Mouse (Mus musculus) cerebellum, adult 11-12 months (tissue): ENCODE measurements around the gene Slc25a24.

Experiments
- DNase-seq: peaks from one replicate; pipeline ENCODE4 v3.0.0; 2022

Gene Slc25a24

DNA sequence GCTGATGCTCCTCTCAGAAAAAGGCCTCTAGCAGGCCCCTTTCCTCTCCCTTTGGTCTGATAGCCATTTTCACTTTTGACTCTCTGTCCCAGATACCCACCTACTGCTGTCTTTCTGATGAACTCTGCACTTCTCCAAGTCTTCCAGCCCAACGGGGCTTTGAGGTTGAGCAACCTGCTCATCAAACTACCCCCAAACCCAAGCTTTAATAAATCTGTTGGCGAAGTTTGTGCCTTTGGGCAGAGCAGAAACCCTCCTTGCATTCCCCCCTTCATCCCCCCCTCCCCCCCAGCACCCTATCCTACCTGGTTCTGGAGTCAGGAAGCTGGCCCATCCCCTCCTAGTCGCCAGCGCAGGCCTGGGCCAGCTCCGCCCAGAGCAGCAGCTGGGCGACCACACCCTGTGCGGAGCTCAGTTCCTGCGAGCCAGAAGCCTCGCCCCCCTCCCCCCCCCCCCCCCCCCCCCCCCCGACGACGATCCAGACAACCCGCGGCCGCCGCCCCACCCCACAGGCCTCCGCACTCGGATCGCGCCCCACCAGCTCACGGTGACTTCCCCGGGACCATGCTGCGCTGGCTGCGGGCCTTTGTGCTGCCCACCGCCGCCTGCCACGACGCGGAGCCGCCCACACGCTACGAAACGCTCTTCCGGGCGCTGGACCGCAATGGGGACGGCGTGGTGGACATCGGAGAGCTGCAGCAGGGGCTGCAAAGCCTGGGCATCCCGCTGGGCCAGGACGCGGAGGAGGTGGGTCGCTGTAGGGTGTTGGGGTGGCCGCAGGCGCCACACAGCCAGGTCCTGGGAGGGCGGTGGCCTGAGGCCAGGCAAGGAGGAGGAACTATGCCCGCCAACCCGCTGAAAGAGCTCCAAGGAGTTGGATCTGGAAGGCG is at the start of gene Slc25a24:
Gene Slc25a24, plus strand, starts transcription at position 509 of the 890 bp plus-strand sequence.
- no peak for DNase-seq

DNA sequence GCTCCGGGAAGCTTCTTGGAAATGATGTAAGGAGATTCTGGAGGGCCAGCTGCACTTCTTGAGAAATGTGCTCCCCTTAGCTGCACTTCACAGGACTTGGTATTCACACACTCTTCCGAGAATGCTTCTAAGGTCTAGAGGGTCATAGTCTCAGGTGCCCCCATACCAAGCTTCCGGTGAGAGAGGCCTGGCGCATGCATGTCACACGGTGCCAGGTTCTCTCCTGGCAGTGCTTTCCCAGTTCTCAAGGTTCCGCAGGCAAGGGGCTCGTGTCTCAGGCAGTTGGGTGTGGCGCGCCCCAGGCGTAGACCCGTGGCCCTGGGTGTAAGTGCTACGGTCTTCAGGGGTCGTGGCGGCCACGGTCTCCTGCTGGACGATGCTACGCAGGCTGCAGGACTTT is 42.8 kb upstream of the Slc25a24 start, which contains the start of gene Slc25a54:
Gene Slc25a54, plus strand, starts transcription at position 301 of the 400 bp plus-strand sequence.
- DNase-seq: no peak

DNA sequence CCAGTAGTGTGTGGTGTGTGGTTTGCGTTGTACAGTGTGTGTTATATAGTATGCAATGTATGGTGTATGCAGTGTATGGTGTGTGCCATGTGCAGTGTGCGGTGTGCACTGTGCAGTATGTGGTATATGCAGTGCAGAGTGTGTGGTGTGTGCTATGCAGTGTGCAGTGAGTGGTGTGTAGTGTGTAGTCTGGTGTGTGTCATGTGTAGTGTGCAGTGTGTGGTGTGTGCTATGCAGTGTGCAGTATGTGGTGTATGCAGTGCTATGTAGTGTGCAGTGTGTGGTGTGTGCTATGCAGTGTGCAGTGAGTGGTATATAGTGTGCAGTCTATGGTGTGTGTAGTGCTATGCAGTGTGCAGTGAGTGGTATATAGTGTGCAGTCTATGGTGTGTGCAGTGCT is 38.5 kb upstream of the Slc25a24 start:
- DNase-seq: no peak

DNA sequence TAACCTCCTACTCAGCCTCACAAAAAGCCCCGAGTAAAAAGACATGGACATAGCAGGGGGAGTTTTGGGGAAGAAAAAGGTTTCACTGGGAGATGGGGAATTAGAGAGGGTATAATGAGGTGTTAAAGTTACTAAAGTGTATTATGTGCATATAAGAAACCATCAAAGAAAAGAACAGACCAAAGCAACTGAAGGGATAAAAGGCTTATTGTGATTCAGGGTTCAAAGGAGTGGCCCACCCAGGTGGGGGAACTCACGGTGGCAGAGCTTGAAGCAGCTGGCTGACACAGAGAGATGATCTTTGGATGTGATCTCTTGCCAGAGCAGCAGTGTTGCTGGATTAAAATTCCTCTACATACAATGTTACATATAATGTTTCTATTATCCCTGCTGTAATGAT is 34.5 kb upstream of the Slc25a24 start:
- DNase-seq: no peak

DNA sequence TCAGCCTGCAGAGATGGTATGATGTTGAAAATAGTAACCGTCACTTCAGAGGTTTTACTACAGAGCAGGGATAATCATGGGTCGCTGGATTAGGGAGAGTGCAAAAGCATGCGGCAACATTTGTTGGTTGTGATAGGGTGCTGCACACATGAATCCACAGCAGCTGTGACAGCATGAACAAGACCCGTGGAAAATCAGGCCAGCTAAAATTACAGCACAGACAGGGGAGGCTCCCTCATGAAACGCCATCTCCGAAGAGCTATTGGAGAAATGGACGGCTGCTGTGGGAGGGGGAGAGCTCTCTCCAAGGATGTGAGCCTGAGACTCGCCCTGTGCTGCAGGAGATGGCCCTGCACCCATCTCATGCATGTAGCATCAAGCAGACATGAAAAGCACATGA is 18.2 kb upstream of the Slc25a24 start:
- DNase-seq: no peak

DNA sequence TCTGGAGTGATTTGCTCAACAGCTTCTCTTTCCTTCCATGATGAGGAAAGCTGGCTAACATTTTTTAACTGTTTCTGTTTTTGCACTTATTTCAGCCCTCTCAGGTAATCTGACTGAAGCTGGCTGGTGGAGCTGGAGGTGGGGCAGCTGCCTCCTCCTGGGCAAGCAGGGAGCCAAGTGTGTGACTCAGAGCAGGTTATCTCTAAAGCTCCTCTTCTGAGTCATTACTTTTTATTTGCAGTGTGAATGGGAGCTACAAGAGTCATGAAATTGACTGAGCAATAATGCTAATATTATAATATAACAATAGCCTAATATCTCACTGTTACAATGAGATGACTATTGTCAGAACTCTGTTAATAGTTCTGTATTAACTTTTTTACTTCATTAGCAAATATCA is 5.8 kb upstream of the Slc25a24 start:
- DNase-seq: no peak

DNA sequence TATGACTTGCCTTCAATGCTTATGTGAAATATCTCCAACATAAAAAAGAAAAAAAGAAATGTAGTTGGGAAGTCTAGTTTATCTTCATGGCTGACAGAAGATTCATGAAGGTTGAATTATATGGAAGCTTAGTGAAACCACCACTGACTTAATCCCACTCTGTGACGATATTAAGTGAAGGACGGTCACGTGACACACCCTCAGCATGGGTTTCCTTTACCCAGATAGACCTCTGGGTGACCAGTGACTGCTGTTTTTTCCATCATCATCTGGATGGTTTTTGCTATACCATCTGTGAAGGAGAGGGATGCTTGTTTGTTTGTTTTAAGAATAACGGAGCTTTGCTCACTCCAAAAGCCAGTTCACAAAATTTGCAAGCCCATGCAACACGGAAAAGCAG is 3.4 kb upstream of the Slc25a24 start:
- DNase-seq: no peak

DNA sequence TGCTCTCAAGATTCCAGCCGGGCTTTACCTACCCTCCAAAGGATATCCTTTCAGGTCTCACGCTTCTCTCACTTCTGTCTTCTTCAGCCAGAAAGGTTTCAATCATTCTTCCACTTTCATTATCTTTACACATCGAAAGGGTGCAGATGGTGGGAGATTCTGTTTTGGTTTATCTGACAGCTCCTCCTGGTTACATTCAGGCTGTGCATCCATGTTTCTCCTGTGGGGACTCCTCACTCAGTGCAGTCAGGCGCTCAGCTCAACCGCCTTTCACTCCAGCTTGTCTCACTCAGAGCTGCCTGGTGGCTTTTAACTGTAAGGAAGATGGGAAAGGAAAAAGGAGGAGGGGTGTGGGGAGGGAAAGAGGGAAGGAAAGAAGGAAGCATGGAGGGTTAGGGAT is 3.0 kb upstream of the Slc25a24 start:
- DNase-seq: no peak

DNA sequence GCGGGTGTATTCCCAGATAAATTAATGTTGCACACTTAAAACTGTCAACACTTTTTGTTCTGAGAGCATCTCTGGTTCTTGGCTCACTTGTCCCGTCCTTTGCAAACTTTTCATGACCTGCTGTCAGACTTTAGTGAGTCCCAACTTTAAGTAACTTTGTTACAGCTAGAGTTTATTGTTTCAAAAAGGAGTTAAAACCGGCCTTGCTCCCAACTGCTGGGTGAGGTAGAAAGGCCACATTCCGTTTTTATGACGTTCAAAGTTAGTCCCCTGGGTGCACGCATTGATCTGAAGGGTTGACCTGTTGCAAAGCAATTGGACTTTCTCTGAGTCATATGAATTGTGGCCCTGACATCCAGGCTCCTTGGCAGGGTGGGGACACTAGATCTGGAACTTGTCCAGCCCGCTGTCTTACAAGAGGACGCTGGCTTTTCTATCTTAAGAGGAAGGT is 607 bp downstream of the Slc25a24 start:
- no peak for DNase-seq

DNA sequence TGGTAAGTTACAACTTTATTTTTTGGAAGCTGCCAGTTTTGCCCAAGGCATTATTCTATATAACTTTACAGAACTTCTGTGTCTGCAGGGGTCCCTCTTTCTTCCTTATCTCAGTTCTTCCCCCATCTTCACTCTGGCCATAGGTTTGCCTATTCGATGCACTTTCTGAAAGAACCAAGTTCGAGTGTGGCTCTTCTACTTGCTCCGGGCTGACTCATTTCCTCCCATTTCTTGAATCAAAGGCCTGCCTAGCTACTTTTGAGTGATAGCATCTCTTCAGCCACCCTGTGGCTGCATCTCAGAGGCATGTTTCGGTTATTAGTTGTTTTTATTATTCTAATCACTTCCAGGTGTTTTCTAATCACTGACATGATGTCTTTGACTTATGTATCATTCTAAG is 1.1 kb downstream of the Slc25a24 start:
- DNase-seq: no peak

DNA sequence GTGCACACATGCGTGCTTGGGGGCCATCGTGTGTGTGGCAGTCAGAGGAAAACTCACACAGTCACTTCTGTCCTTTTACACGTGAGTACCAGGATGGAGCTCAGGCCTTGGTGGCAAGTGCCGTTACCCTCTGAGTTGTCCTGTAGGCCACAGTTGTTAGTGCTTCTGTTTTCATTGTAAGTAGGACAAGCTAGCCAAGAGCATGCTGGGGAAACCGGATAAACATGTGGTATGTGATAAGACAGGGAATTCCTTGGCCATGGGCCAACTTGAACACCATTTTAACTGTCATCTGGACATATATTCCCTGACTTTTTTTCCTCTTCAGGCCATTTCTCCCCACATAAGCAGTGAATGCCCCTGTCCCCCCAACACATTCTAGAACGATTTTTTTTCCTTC is 2.6 kb downstream of the Slc25a24 start:
- DNase-seq: no peak

DNA sequence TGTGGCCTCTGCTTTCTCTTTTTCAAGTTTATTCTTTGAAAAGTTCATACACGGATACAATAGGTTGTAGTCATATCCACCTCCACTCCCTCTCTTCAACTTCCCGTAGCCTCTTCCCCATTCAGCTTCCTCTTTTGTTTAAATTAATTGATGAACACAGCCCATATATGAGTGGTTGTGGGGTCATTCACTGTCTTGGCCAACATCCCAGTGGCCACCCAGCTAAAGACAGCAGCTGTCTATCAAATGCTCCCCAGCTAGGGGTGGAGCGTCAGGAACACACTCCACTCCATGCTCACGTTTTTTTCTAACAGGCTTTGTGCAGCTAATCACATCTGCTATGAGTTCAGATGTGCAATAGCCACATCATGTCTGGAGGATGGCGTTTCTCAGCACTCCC is 6.8 kb downstream of the Slc25a24 start:
- DNase-seq: no peak

DNA sequence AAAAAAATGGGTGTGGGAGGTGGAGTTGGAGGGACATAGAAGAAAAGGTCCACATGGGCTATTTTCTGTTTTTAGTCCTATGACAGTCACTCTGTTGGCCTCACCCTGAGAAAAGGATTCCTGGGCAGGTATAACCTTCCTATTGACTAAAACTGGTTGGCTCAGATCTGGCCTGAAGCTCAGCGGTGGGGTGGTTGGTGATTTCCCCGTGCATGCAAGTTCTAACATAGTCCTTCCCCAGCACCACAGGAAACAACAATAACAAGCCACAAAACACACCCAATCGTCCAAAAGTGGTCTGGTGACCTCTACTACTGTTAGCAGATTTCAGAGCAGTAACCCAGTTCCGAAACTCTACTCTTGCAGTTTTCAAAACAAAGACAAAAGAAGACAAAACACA is 10.0 kb downstream of the Slc25a24 start:
- no peak for DNase-seq

DNA sequence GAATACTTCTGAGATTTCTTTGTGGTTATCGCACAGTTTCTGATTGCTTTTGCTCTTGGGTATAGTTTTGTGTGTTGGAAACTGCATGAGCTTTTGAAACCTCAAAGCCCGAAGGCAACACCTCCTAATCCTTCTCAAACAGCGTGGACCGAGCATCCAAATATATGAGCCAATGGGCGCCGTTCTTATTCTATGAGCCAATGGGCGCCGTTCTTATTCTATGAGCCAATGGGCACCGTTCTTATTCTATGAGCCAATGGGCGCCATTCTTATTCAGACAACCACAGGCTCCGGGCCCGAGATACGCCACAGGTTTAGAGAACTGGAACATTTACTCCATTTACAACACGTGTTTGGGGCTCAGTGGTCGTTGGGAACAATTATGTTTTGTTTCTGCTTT is 11.1 kb downstream of the Slc25a24 start:
- no peak for DNase-seq

DNA sequence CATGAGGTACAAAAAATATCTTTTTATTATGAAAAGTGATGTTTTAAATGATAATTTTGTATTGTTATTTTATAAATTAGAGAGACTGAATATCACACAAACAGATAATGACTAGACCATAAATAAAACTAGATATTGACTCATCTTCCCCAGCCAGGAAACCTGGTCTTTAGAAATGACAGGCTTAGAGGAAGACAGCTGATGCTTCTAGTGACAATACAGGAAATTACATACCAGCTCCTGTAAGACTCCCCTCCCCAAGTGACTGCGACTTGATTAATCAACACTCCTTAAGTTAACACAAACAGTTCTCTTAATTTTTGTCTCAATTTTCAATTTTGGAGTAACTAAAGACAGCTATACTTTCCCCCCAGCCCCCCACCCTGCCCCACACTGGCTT is 12.4 kb downstream of the Slc25a24 start:
- no peak for DNase-seq

DNA sequence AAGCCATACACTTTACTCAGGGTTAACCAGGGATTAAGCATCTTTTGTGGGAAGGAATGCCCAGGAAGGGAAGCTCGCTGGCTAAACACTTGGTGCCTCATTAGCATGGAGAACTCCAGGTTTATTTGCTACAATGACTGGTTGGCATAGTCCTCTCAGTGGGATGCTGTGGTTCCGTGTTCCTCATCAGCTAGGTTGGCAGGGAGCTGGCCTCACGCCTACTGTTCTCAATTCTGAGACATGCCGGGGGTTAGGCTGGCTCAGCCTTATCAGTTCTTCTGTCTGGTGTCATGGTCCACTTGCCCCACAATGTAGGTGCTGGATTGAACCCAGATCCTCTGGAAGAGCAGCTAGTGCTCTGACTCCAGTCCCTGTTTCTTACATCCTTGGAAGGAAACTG is 29.6 kb downstream of the Slc25a24 start:
- no peak for DNase-seq

DNA sequence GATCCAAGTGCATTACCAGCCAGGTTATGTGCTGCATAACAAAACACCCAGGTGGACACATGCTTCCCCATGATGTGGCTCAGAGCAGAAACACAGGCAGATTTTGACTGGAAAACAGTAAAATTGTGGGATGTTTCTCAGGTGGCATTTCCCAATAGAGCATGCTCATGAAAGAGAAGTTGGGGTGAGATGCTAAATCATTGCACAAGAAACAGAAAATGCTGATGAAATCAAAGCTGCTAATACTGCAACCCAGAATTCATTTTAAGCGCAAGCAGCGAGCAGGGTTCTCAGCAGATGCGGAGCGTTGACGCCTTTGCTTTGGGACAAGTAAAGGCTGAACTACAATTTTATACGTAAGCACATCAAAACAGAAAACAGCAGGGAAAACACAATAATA is 30.5 kb downstream of the Slc25a24 start:
- no peak for DNase-seq

DNA sequence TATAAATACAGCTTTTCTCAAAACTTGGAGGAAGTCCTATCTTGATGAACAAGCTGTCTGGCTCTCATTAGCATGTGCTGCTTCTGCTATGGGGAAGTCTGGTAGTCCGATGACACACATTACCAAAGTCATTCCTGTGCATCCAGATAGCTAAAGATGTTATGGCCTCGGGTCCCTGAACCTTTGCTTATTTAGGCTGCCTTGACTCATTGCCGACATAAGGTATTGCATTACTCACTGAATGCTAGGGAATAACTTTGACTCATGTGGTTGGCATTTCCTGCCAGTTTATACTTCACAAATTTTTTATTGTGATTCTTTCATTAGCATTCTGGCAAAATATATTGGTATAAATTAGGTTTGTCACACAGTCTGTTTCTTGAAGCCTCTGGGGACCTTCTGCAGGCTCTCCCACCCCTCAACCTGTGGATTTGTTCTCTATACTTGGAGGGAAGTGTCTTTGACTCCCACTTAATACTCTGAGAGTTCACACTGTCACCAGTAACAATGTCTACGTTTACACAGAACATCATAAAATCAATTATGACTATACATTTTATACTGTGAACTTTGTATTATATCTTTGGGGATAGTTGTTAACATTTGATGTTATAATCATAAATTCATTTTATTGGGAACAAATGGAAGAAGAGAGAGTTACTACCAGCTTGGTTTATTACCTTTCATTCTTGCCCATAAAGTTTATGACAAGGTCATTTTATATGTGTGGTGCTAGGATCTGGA is 33.1 kb downstream of the Slc25a24 start:
- DNase-seq: no peak

DNA sequence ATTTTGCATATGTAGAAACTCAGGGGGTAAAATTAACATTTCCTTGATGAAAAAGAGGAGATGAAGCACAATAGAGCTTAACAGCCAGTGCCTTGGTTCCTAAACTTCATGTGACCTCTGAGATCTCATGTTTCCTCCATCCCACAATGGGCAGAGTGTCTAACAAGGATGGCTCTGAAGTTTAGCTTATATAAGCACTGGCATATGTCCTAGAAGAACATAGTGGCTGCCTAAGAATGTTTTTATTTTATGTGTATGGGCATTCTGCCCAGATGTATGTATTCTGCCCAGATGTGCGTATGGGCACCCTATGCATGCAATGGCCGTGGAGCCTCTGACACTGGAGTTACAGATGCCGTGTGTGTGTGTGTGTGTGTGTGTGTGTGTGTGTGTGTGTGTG is 34.5 kb downstream of the Slc25a24 start:
- no peak for DNase-seq

DNA sequence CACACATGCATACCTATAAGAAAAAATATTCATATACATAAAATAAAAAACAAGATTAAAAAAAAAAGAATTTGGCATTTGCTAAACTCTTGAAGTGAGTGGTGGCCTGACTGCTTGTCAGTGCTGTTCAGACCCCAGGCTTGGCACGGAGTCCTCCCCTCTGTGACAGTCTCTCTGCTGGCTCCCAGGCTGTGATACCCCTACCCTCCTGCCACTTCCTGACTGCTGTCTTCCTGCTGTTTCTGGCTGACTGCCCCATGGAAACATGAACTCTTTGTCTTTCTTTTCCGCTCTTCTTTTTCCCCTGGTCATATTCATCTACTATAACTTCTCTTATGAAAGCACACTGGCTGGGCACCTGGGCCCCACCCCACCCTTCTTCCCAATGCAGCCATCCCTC is 41.1 kb downstream of the Slc25a24 start:
- DNase-seq: no peak

DNA sequence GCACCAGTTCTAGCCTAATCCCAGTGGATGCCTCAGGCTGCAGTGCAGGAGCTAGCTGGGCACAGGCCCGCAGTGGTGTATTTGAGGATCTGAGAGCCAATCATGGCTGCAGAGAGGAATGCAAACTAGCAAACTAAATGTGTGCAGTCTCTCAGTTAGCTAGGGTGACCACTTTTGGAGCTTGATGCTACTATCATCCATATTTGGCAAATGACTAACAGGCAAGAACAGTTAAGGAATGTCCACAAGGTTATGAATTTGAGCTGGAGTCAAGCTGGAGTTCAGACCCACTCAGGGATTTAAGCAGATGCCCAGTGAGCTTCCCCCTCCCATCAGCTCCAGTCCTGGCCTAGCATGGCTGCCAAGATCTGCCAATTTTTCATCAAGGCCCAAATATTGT is 41.7 kb downstream of the Slc25a24 start:
- no peak for DNase-seq

DNA sequence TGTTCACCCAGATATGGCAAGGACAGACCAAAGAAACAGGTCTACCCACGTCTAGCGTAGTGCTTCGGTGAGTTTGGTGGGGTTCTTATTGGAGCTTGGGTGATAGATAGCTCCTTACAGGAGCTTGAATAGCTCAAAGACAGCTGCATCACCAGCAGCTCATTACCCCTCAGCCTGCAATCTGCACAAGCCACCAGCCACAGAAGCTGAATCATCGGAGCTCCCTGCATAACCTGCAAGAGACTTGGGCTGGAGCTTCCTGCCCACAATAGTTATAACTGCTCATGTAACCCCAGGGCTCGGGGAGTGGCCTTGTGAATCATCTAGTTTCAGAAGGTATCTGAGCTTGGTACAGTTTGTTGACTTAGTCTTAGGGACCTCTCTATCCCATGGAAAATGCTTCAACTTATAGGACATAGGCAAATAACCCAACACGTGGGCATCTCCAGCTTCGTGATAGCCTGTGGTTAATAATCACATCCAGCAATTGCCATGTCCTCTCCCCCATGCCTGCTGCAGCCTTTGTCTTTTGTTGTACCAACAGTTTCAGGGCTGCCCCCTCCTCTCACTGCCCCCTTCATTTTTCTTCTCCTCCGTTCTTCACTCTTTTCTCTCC is 42.4 kb downstream of the Slc25a24 start:
- DNase-seq: no peak

DNA sequence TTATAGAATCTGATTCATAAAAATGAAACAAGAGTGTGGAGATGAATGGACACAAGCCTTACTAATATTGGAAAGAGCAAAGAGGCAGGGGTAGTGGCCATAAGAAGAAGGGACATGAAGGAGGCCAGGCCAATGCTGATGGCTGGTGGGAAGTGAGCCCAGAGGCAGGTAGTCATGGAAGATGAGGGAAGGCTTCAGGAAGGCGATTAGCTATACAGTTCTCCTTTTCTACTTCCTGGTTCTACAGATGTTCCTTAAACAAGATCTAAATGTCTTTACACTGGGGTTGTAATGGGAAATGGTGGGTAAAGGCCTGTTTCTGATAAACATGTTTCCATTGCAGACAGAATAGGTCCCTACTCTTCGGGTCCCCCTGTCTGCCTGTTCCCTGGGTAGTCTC is 46.2 kb downstream of the Slc25a24 start:
- DNase-seq: no peak
